Mouse (Mus musculus) CH12.LX (cell line): ENCODE data around the gene Meis2. TPM values are rescaled to one million over a fixed set of nuclear protein-coding genes. Genes with fewer than 3 reads are reported as not detected.

Experiments
- DNase-seq: peaks from one replicate; pipeline ENCODE4 v3.0.0-alpha.2; 2013; ENCODE audit errors: extremely low read depth
- H3K27ac ChIP-seq: 2 replicates; pipeline ENCODE4 v1.5.1; 2012; ENCODE audit warnings: low read depth, mild to moderate bottlenecking, control low read depth, moderate library complexity; ENCODE audit not compliant: insufficient read depth
- H3K27me3 ChIP-seq: replicated peaks from 2 replicates; pipeline ENCODE3; 2012; ENCODE audit warnings: inconsistent platforms
- H3K36me3 ChIP-seq, 2 experiments: replicated peaks in 1 of 2; 2 replicates each; pipeline versions ENCODE3 to v1.6.1; 2012; ENCODE audit warnings: inconsistent platforms in 1 of 2, low read length in 1 of 2, mild to moderate bottlenecking in 1 of 2, mixed read lengths in 1 of 2, moderate library complexity in 1 of 2; ENCODE audit not compliant: control insufficient read depth in 1 of 2, insufficient read depth in 1 of 2
- H3K4me1 ChIP-seq, 2 experiments: 2 replicates each; pipeline ENCODE4 v1.6.1; 2012; ENCODE audit warnings: inconsistent platforms in 1 of 2, moderate library complexity in 1 of 2; ENCODE audit not compliant: insufficient read depth in 2 of 2, control insufficient read depth in 1 of 2
- H3K4me2 ChIP-seq: 2 replicates; pipeline ENCODE4 v1.6.1; 2012; ENCODE audit warnings: low read depth, mild to moderate bottlenecking, control low read depth; ENCODE audit not compliant: poor library complexity, insufficient read depth, severe bottlenecking
- H3K4me3 ChIP-seq, 3 experiments: fragments of 150-350 bp in 1 of 3; sonication (generic) in 1 of 3; replicated peaks in 1 of 3; 2 replicates each; pipeline versions ENCODE3 to v1.5.1; 2011 to 2012; ENCODE audit warnings: low read depth in 2 of 3, low read length in 2 of 3, mild to moderate bottlenecking in 2 of 3, moderate library complexity in 2 of 3, control low read depth in 1 of 3, improper control_type of control experiment in 1 of 3, inconsistent platforms in 1 of 3, mixed read lengths in 1 of 3; ENCODE audit not compliant: poor library complexity in 1 of 3
- H3K79me2 ChIP-seq: replicated peaks from 2 replicates; pipeline ENCODE4 v1.6.1; 2012; ENCODE audit warnings: mild to moderate bottlenecking, moderate library complexity; ENCODE audit not compliant: control insufficient read depth, poor library complexity, insufficient read depth, severe bottlenecking; ENCODE audit errors: extremely low read depth
- H3K9ac ChIP-seq: 2 replicates; pipeline ENCODE4 v1.6.1; 2012; ENCODE audit warnings: low read depth, mild to moderate bottlenecking, control low read depth, moderate library complexity; ENCODE audit not compliant: insufficient read depth
- H3K9me3 ChIP-seq: replicated peaks from 2 replicates; pipeline ENCODE3; 2012; ENCODE audit warnings: low read length, inconsistent platforms, mixed read lengths
- CHD2 ChIP-seq: IDR thresholded peaks from 2 replicates; pipeline ENCODE4 v1.6.1; 2011; ENCODE audit warnings: low read length, improper control_type of control experiment
- CTCF ChIP-seq, 2 experiments: IDR thresholded peaks in 1 of 2; conservative IDR thresholded peaks in 1 of 2; 2 replicates each; pipeline ENCODE4 v1.5.1; 2011 to 2012; ENCODE audit warnings: low read depth in 2 of 2, low read length in 2 of 2, improper control_type of control experiment in 1 of 2, inconsistent platforms in 1 of 2, mild to moderate bottlenecking in 1 of 2, moderate library complexity in 1 of 2
- E2F4 ChIP-seq: IDR thresholded peaks from 2 replicates; pipeline ENCODE4 v1.6.1; 2011; ENCODE audit warnings: low read depth, low read length, improper control_type of control experiment; ENCODE audit not compliant: insufficient replicate concordance
- ELF1 ChIP-seq: IDR thresholded peaks from 2 replicates; pipeline ENCODE4 v1.6.1; 2014; ENCODE audit warnings: low read depth, mild to moderate bottlenecking, inconsistent platforms, low read length, improper control_type of control experiment
- EP300 ChIP-seq: IDR thresholded peaks from 2 replicates; pipeline ENCODE4 v1.6.1; 2011; ENCODE audit warnings: low read length, improper control_type of control experiment
- GABPA ChIP-seq: IDR thresholded peaks from 2 replicates; pipeline ENCODE4 v1.6.1; 2012; ENCODE audit warnings: low read depth, low read length, improper control_type of control experiment, inconsistent platforms; ENCODE audit not compliant: insufficient replicate concordance
- HCFC1 ChIP-seq: IDR thresholded peaks from 2 replicates; pipeline ENCODE4 v1.6.1; 2012; ENCODE audit warnings: low read depth, mild to moderate bottlenecking, inconsistent platforms, low read length, improper control_type of control experiment
- IRF4 ChIP-seq: IDR thresholded peaks from 2 replicates; pipeline ENCODE4 v1.6.1; 2014; ENCODE audit warnings: low read depth, mild to moderate bottlenecking, inconsistent platforms, low read length, improper control_type of control experiment
- JUN ChIP-seq: IDR thresholded peaks from 2 replicates; pipeline ENCODE4 v1.6.1; 2011; ENCODE audit warnings: low read depth, mild to moderate bottlenecking, low read length, improper control_type of control experiment, moderate library complexity; ENCODE audit not compliant: insufficient read depth
- JUND ChIP-seq: conservative IDR thresholded peaks from 2 replicates; pipeline ENCODE4 v1.6.1; 2011; ENCODE audit warnings: low read depth, low read length, improper control_type of control experiment
- KAT2A ChIP-seq: IDR thresholded peaks from 2 replicates; pipeline ENCODE4 v1.6.1; 2012; ENCODE audit warnings: low read length, improper control_type of control experiment, inconsistent platforms; ENCODE audit not compliant: insufficient replicate concordance
- MAFK ChIP-seq: IDR thresholded peaks from 2 replicates; pipeline ENCODE4 v1.6.1; 2011; ENCODE audit warnings: low read length, improper control_type of control experiment; ENCODE audit not compliant: insufficient replicate concordance
- MEF2A ChIP-seq: IDR thresholded peaks from 2 replicates; pipeline ENCODE4 v1.6.1; 2014; ENCODE audit warnings: low read depth, mild to moderate bottlenecking, inconsistent platforms, low read length, improper control_type of control experiment, borderline replicate concordance
- MXI1 ChIP-seq: IDR thresholded peaks from 2 replicates; pipeline ENCODE4 v1.6.1; 2011; ENCODE audit warnings: mild to moderate bottlenecking, low read depth, low read length, improper control_type of control experiment
- MYC ChIP-seq: IDR thresholded peaks from 2 replicates; pipeline ENCODE4 v1.6.1; 2011; ENCODE audit warnings: low read depth, mild to moderate bottlenecking, improper control_type of control experiment, low read length
- NELFE ChIP-seq: IDR thresholded peaks from 2 replicates; pipeline ENCODE4 v1.6.1; 2011; ENCODE audit warnings: low read depth, low read length, improper control_type of control experiment
- NRF1 ChIP-seq: IDR thresholded peaks from 2 replicates; pipeline ENCODE4 v1.6.1; 2014; ENCODE audit warnings: low read depth, mild to moderate bottlenecking, inconsistent platforms, low read length, improper control_type of control experiment, moderate library complexity
- POLR2AphosphoS2 ChIP-seq: IDR thresholded peaks from 2 replicates; pipeline ENCODE4 v1.6.1; 2011; ENCODE audit warnings: low read depth, low read length, improper control_type of control experiment
- RAD21 ChIP-seq: IDR thresholded peaks from 2 replicates; pipeline ENCODE4 v1.6.1; 2011; ENCODE audit warnings: low read depth, mild to moderate bottlenecking, low read length, improper control_type of control experiment, moderate library complexity
- RCOR1 ChIP-seq: conservative IDR thresholded peaks from 2 replicates; pipeline ENCODE4 v1.6.1; 2012; ENCODE audit warnings: low read depth, mild to moderate bottlenecking, inconsistent platforms, low read length, improper control_type of control experiment
- SIN3A ChIP-seq: IDR thresholded peaks from 2 replicates; pipeline ENCODE4 v1.6.1; 2012; ENCODE audit warnings: low read length, improper control_type of control experiment, inconsistent platforms
- SMC3 ChIP-seq: IDR thresholded peaks from 2 replicates; pipeline ENCODE4 v1.6.1; 2011; ENCODE audit warnings: low read depth, low read length, improper control_type of control experiment
- TBP ChIP-seq: conservative IDR thresholded peaks from 2 replicates; pipeline ENCODE4 v1.6.1; 2011; ENCODE audit warnings: low read depth, low read length, improper control_type of control experiment
- UBTF ChIP-seq: IDR thresholded peaks from 2 replicates; pipeline ENCODE4 v1.6.1; 2012; ENCODE audit warnings: low read depth, mild to moderate bottlenecking, inconsistent platforms, low read length, improper control_type of control experiment, moderate library complexity
- USF1 ChIP-seq: IDR thresholded peaks from 2 replicates; pipeline ENCODE4 v1.6.1; 2014; ENCODE audit warnings: low read depth, mild to moderate bottlenecking, inconsistent platforms, low read length, improper control_type of control experiment
- ZC3H11A ChIP-seq: IDR thresholded peaks from 2 replicates; pipeline ENCODE4 v1.6.1; 2012; ENCODE audit warnings: low read depth, mild to moderate bottlenecking, inconsistent platforms, low read length, improper control_type of control experiment
- ZKSCAN1 ChIP-seq: IDR thresholded peaks from 2 replicates; pipeline ENCODE4 v1.6.1; 2012; ENCODE audit warnings: low read depth, inconsistent platforms, low read length, improper control_type of control experiment, borderline replicate concordance
- ZMIZ1 ChIP-seq: IDR thresholded peaks from 2 replicates; pipeline ENCODE4 v1.6.1; 2012; ENCODE audit warnings: low read depth, mild to moderate bottlenecking, inconsistent platforms, low read length, improper control_type of control experiment
- dilution Hi-C: fragments of 300-500 bp; cut with MboI; formaldehyde crosslinking; loops from 2 replicates; pipeline ENCODE4 v1.14.3; 2020; ENCODE audit warnings: low sequenced_read_pairs; ENCODE audit not compliant: extremely low pct_unique_long_range_greater_than_20kb, extremely low pct_ligation_motif_present
- in situ Hi-C: fragments of 300-500 bp; cut with MboI; formaldehyde crosslinking; loops from 3 replicates; pipeline ENCODE4 v1.14.3; 2019; ENCODE audit warnings: low sequenced_read_pairs, low pct_ligation_motif_present, low pct_unique_long_range_greater_than_20kb, mixed read lengths
- polyA plus RNA-seq: library from polyadenylated mRNA; unstranded; fragments of >175 nt; gene quantifications from 2 replicates; pipeline ENCODE4 v1.2.1, GENCODE M21; 2012; ENCODE audit warnings: low read depth; ENCODE audit not compliant: insufficient read length
- total RNA-seq, 2 experiments: library from RNA; depleted of rRNA; stranded (reverse); fragments of 300-350 nt in 1 of 2; fragments of >200 nt in 1 of 2; gene quantifications; 2 replicates each; pipeline ENCODE4 v1.2.3; 2012 to 2014

Gene Meis2
- total and polyA plus RNA-seq, 3 experiments, result not detected

DNA sequence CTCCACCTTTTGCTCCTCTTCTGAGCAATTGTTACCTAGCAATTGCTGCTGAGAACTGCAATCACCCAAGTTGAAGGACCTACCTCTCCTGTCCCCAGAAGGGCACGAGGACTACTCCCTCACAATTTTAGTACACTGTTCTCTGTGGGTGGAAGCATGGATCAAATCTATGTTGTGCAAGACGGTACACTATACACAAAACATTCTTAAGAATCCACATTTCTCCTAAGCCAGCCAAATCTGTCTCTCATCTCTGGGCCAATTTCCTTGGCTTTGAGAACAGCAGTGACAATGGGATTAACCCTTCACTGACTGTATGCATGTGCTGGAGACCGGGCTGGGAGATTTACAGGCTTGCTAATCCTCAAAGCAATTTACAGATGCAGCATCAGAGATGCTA lies 115.0 kb downstream of the Meis2 start:
- no peak for DNase-seq
- Histone ChIP-seq H3K27me3 (no peaks in the 10 kb centered on the region), H3K79me2 (no peaks in the 10 kb centered on the region), H3K4me2 (no peak overlapping the region), H3K4me1 (peaks cover 0 to 9% of the 10 kb centered on the region in 2 experiments; a peak in 2 of 4 replicates)
- dilution Hi-C loops, result no loop called here
- in situ Hi-C loops, result no loop called here
- TF ChIP-seq EP300, result no peak
- TF ChIP-seq UBTF, result no peak
- TF ChIP-seq MEF2A, result no peak
- no peak for TF ChIP-seq ZMIZ1
- no peak for TF ChIP-seq SIN3A
- no peak for TF ChIP-seq CHD2
- no peak for TF ChIP-seq KAT2A
- TF ChIP-seq MYC, result no peak
- no peak for TF ChIP-seq SMC3
- no peak for TF ChIP-seq ZKSCAN1
- no peak for TF ChIP-seq JUND
- TF ChIP-seq JUN, result no peak
- TF ChIP-seq RAD21, result no peak
- TF ChIP-seq CTCF (conservative IDR thresholded peaks at IDR 0.05 in 1 of 2, IDR thresholded peaks at IDR 0.05 in 1 of 2; ENCODE audit: low read depth in 2 of 2, low read length in 2 of 2), result no peak
- no peak for TF ChIP-seq NRF1
- no peak for TF ChIP-seq ELF1
- TF ChIP-seq USF1, result no peak
- TF ChIP-seq MXI1, result no peak
- TF ChIP-seq, all 38 proteins: peak for 0
- Histone ChIP-seq H3K36me3 (no peaks in the 10 kb centered on the region), H3K9ac (no peak overlapping the region), H3K4me3 (no peak overlapping the region), H3K27ac (no peak overlapping the region), H3K9me3 (no peaks in the 10 kb centered on the region)

DNA sequence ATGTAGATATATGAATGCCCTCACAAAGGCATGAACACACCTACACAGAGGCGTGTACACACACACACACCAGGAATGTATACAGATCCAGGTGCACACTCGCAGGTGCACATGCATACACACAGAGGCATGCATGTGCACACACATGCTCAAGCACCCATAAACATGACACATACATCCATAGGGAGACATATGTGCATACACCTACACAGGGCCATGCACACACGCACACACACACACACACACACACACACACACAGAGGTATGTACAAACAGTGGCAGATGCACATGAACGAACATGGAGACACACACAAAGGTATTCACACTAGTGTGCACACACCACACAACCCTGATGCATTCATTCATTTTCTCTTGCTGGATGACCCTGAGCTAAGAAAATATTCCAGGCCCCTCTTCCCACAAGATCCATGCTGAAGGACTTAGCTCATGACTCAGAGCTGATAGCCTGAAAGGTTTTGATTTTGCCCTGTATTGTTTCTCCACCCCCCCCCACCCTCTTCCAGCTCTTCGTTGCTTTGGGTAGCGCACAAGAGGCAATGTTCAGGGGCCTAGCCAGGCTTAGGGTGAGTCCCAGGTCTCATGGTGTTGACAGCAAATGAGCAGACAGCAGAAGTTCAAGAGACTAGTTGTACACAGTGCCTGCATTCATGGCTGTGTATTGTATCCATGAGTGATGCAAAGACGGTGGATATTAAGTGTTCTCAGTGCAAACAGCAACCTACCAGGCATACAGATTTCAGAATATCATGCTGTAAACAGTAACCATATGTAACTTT lies 116.8 kb downstream of the Meis2 start:
- Histone ChIP-seq H3K27ac (no peak overlapping the region), H3K36me3 (no peaks in the 10 kb centered on the region), H3K9me3 (no peaks in the 10 kb centered on the region), H3K4me3 (no peak overlapping the region), H3K4me2 (no peak overlapping the region), H3K4me1 (peaks cover 0 to 9% of the 10 kb centered on the region in 2 experiments; a peak in 2 of 4 replicates), H3K9ac (no peak overlapping the region), H3K79me2 (no peaks in the 10 kb centered on the region), H3K27me3 (no peaks in the 10 kb centered on the region)
- TF ChIP-seq ZC3H11A, result no peak
- no peak for TF ChIP-seq ZMIZ1
- no peak for TF ChIP-seq IRF4
- no peak for TF ChIP-seq JUND
- TF ChIP-seq POLR2AphosphoS2, result no peak
- no peak for TF ChIP-seq MAFK
- no peak for TF ChIP-seq RCOR1
- TF ChIP-seq MYC, result no peak
- TF ChIP-seq HCFC1, result no peak
- no peak for TF ChIP-seq JUN
- no peak for TF ChIP-seq TBP
- TF ChIP-seq NELFE, result no peak
- no peak for TF ChIP-seq SIN3A
- TF ChIP-seq MEF2A, result no peak
- no peak for TF ChIP-seq E2F4
- no peak for TF ChIP-seq ZKSCAN1
- TF ChIP-seq GABPA, result no peak
- no peak for TF ChIP-seq MXI1
- DNase-seq, result no peak
- in situ Hi-C loops (no loop called here), dilution Hi-C loops (no loop called here)
